Mouse (Mus musculus) T-cell, adult 2 months (primary cell): ENCODE data around the gene Piwil1.
"Not testable (repeated sequence)": the region's sequence is repeated elsewhere in the genome, so short reads cannot be mapped to it uniquely, and the experiment has no call there.

Experiments used
- DNase-seq: peaks from one replicate; pipeline ENCODE4 v3.0.0; 2022; ENCODE audit warnings: low spot score

Piwil1 gene

GRCm38 (mm10) chr5:128710596-128710995, 8.3 kb downstream of the Piwil1 start:
- no peak for DNase-seq

- no peak for DNase-seq
Observed at GRCm38 (mm10) chr5:128711847-128712246, 9.5 kb downstream of the Piwil1 start.

DNA sequence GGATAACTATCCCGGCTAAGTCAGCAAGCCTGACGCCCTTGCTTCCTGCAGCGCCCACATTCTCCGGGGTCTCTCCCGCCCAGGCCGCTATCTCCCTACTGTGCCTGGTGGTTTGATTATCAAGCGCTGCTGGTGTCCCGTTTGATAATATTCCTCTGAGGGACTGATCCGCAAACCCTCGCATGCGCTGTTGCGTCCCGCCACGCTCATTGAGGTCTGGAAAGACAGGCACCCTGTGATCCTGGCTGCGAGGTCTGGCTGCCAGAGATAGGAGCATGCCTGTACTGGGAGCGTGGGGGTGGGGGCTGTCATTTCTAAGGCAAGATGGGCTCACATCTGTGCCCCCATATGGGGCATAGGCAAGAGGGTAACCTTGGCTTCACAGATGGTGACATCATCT, 12.8 kb downstream of the Piwil1 start:
- DNase-seq, result no peak

GRCm38 (mm10) chr5:128720461-128720860, 18.1 kb downstream of the Piwil1 start:
- not testable (repeated sequence) for DNase-seq

- DNase-seq, result no peak
Observed at GRCm38 (mm10) chr5:128729341-128729740, 27.0 kb downstream of the Piwil1 start.

GRCm38 (mm10) chr5:128730634-128731033, 28.3 kb downstream of the Piwil1 start:
- DNase-seq, result no peak

DNA sequence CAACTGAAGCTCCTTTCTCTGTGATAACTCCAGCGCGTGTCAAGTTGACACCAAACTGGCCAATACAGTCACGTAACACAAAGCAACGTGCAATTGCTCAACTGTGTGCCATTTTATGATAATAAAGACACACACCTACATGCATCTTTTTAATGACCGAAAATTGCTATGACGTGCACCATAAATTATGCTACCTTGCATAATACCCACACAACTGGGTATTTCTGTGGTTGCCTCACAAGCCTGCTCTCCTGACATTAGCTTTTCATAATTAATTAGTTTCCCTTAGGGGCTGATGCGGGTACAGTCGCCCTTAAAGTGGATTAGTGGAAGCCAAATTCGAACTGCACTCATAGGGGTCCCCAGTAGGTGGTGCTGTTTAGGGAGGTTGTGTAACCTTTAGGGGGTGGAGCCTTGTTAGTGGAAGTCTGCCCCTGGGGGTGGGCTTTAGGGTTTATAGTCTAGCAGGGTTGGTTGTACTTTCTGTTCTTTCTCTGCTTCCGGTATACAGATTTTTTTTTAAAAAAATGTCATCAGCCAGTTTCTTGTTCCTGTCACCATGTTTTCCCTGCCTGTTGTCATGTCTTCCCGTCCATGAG, 30.2 kb downstream of the Piwil1 start:
- no peak for DNase-seq

- no peak for DNase-seq
Observed at GRCm38 (mm10) chr5:128733955-128734354, 31.6 kb downstream of the Piwil1 start.

- no peak for DNase-seq
Observed at GRCm38 (mm10) chr5:128735921-128736320, 33.6 kb downstream of the Piwil1 start.

GRCm38 (mm10) chr5:128739168-128739837, 37.0 kb downstream of the Piwil1 start:
- DNase-seq, result no peak

DNA sequence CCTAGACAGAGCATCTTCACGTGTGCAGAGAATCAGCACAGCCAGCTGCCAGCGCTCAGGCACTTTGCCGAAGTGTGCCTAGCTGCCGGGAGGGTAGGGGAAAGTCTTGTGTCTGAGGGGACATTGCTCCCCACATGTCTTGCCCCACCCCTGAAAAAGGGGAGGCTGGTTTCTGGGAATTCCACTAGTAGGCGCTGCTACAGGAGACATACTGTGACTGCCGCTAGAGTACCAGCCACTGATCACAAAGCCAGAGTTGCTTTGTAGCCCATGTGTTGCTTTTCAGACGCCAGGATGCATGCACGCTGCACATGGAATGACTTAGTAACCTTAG, 37.5 kb downstream of the Piwil1 start:
- DNase-seq, result no peak

- no peak for DNase-seq
Observed at GRCm38 (mm10) chr5:128744351-128744750, 42.0 kb downstream of the Piwil1 start.

GRCm38 (mm10) chr5:128745206-128745605, 42.9 kb downstream of the Piwil1 start:
- no peak for DNase-seq

- no peak for DNase-seq
Observed at GRCm38 (mm10) chr5:128746261-128746660, 43.9 kb downstream of the Piwil1 start.

DNA sequence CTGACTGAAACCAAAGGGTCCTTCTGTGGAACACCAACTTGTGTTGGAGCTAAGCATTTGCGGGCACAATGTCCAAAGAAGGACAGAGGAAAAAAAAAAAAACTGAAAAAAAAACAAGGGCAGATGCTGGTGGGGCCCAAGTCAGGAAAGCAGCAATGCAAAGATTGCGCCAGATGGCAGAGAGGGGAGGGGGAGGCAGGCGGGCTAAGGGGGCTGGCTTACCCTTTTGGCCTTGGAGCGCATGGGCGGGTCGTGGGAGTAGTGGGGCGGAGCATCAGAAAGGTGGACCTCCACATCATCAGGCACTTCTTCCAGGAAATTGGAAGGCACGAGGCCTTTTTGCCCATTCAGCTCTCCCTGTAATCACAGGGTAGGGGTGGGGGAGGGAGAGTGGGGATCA, 58.8 kb downstream of the Piwil1 start:
- no peak for DNase-seq

DNA sequence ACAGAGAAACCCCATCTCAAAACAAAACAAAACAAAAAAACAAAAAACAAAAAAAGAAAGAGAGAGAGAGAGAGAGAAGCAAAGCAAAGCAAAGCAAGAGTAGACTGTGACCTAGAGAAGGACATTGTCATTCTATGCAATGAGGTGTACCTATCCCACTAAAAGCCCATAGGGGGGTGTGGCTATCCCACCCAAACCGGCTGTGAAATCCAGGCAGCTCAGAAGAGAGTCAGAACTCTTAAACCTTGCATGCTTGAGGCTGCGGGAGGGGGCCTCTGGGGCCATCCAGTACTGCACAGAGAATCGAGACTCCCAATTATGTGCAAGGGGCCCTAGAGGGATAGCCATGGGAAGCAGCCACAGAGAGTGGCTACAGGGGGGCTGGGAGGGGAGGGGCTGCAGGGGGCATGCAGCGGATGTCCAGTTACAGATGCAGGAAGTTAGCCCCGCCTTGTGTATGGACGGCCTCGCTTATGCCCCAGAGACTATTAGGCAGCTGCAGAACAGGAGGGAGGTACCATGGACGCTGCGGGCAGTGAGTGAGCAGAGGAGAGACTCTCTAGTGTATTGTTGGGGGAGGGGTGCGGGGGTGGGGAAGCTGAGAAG, 66.8 kb downstream of the Piwil1 start:
- no peak for DNase-seq

GRCm38 (mm10) chr5:128776386-128776785, 74.1 kb downstream of the Piwil1 start:
- DNase-seq, result no peak

DNA sequence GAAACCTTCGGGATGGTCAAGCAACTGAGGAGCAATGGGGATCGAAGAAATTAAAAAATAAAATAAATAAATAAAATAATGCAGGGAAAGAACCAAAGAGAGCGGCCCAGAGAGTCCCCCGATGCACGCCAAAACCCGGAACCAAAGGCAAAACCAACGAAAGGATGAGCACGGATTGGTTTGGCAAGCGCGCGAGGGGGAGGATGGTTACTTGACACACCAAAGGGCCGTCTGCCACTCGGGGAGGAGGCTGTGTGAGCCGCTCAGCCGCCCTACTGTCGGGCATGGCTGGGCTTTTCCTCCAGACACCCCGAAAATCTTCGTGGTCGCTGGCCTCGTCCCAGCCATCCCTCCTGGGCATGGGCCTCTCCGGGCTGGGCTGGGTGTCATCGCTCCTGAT, 79.3 kb downstream of the Piwil1 start:
- no peak for DNase-seq

- DNase-seq, result no peak
Observed at GRCm38 (mm10) chr5:128800592-128800991, 98.3 kb downstream of the Piwil1 start.
